Mouse (Mus musculus): ENCODE data around the gene Ccn6.

DNA sequence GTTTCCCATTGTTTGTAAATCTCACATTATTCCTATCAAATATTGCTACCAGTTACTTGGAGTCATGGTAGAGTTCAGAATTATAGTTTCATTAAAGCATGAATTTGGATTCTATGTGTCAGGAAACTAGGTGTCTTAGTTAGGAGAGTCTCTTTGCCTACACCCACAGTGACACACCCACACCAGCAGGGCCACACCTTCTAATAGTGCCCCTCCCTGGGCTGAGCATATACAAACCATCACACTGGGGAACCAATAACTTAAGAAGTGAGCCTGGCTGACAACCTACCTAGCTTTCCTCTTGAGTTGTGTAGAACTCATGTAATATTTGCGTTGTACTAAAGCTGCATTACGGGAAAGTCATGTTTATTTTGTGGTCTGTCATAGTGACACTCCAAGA is 22.2 kb downstream of the Ccn6 start:
- TF ChIP-seq EP300 (IDR thresholded peaks at IDR 0.05; ENCODE audit: insufficient read depth, low read depth, low read length) (no peak), CTCF (IDR thresholded peaks at IDR 0.05) (no peak)

All from heart, adult 2 months (tissue).